Mouse (Mus musculus) liver, embryonic 18 days (tissue): ENCODE results near the gene Fam92b. TPM values are rescaled to one million over a fixed set of nuclear protein-coding genes. Genes with fewer than 3 reads are reported as not detected.

ENCODE experiments used
- polyA plus RNA-seq: library from polyadenylated mRNA; depleted of rRNA; stranded (reverse); fragments of >200 nt; gene quantifications from 2 replicates; pipeline ENCODE4 v1.2.3, GENCODE M21; 2012; rRNA removed

The Fam92b gene
- polyA plus RNA-seq = not detected in 2 replicates

GRCm38 (mm10) chr8:120177318-120178123 lies at the start of gene Fam92b:
Gene Fam92b, minus strand, starts transcription at chr8:120177466.

Other genes starting within 250 kb of the Fam92b start
- 2.8 and 4.1 TPM in 2 replicates for gene Crispld2, start 185.0 kb downstream of the Fam92b start, polyA plus RNA-seq
- gene Zdhhc7, start 76.0 kb downstream of the Fam92b start, polyA plus RNA-seq = 10.7 and 10.8 TPM in 2 replicates
- 3.0 and 3.6 TPM in 2 replicates for gene 6430548M08Rik, start 63.3 kb downstream of the Fam92b start, polyA plus RNA-seq
- 8.8 and 12.3 TPM in 2 replicates for gene Gse1, start 51.0 kb upstream of the Fam92b start, polyA plus RNA-seq